Mouse (Mus musculus): Measurements from ENCODE around the gene Pea15a. TPM values are rescaled to one million over a fixed set of nuclear protein-coding genes. Genes with fewer than 3 reads are reported as not detected.

Gene Pea15a
- 189 and 197 TPM in 2 replicates for polyA plus RNA-seq (2012; rRNA removed)

GRCm38 (mm10) chr1:172206141-172206917, at the start of gene Pea15a:
Pea15a (minus strand) TSS chr1:172206804.

GRCm38 (mm10) chr1:172219451-172220406, 13.1 kb upstream of the Pea15a start, which contains the start of gene Casq1:
Casq1 (minus strand) TSS chr1:172219868.

GRCm38 (mm10) chr1:172147835-172148278, 58.7 kb downstream of the Pea15a start, which contains the start of gene Dcaf8:
Dcaf8 (plus strand) TSS chr1:172148084.

Other genes starting within 250 kb of the Pea15a start
- gene Vangl2, start 178.4 kb downstream of the Pea15a start, polyA plus RNA-seq (2012; rRNA removed), result 68.5 and 70.9 TPM in 2 replicates
- 27.7 and 34.4 TPM in 2 replicates for gene Nhlh1, start 149.2 kb downstream of the Pea15a start, polyA plus RNA-seq (2012; rRNA removed)
- 114 and 141 TPM in 2 replicates for gene Copa, start 124.3 kb downstream of the Pea15a start, polyA plus RNA-seq (2012; rRNA removed)
- gene Ncstn, start 124.0 kb downstream of the Pea15a start, polyA plus RNA-seq (2012; rRNA removed), result 101 and 120 TPM in 2 replicates
- 101 and 117 TPM in 2 replicates for gene Pex19, start 80.0 kb downstream of the Pea15a start, polyA plus RNA-seq (2012; rRNA removed)
- 109 TPM in 2 replicates for gene Dcaf8, start 58.7 kb downstream of the Pea15a start, polyA plus RNA-seq (2012; rRNA removed)
- gene Casq1, start 13.1 kb upstream of the Pea15a start, polyA plus RNA-seq (2012; rRNA removed), result 7.0 and 8.0 TPM in 2 replicates
- gene Atp1a4, start 51.6 kb upstream of the Pea15a start, polyA plus RNA-seq (2012; rRNA removed), result 0.04 TPM in 2 replicates
- gene Igsf8, start 54.8 kb upstream of the Pea15a start, polyA plus RNA-seq (2012; rRNA removed), result 84.0 and 115 TPM in 2 replicates
- 11.4 and 13.3 TPM in 2 replicates for gene Atp1a2, start 91.3 kb upstream of the Pea15a start, polyA plus RNA-seq (2012; rRNA removed)
- 1.3 and 2.1 TPM in 2 replicates for gene Kcnj9, start 122.5 kb upstream of the Pea15a start, polyA plus RNA-seq (2012; rRNA removed)
- 1.2 TPM in 2 replicates for gene Kcnj10, start 134.4 kb upstream of the Pea15a start, polyA plus RNA-seq (2012; rRNA removed)
- 10.0 and 17.0 TPM in 2 replicates for gene Pigm, start 169.7 kb upstream of the Pea15a start, polyA plus RNA-seq (2012; rRNA removed)

All from central nervous system, embryonic 11.5 days (tissue).